Comparison of ENCODE assay signal across 10 mouse cellular contexts in the genomic region with DNA sequence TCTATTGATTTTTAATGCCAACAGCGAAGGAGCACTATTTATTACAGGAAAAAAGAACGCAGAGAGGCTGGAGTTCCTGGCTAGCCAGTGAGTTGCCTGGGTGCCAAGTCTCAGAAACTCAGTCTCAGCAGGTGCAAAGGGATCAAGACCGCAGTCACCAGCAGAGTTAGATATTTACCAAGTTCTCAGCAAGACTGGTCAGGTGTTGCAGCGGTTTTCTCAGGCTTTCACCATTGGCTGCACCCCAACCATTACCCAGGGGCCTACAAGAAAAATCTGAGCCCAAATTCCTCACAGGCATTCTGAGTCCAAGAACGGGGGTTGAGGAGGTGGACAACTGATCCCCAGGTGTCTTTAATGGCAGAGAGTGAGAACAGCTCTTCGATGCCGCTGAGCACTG. TPM values are rescaled to one million over a fixed set of nuclear protein-coding genes. Genes with fewer than 3 reads are reported as not detected.
DNase-seq lines count a peak whose midpoint lies in the region; ATAC-seq and TF ChIP-seq lines count a peak whose summit lies in the region.
"Had no signal": no experiment of that assay in that cellular context is flagged by ENCODE, and none has a peak within 500 bp of the region (broad histone marks: within the 10 kb centered on the region; RNA-seq: fewer than 3 reads in every experiment).

No protein-coding gene starts in this region.

- no peaks in the 10 kb centered on the region for H3K9me3 ChIP-seq in heart, embryonic 12.5 days (replicated peaks)
- H3K9me3 ChIP-seq in hindbrain, embryonic 11.5 days (ENCODE audit: control insufficient read depth, low read length): no peaks in the 10 kb centered on the region
- no peaks in the 10 kb centered on the region for H3K9me3 ChIP-seq in limb, embryonic 12.5 days
- H3K9me3 ChIP-seq: G1E had no signal

- DNase-seq in heart, adult 9 months (ENCODE audit: low spot score in 2 of 2): no peak
- DNase-seq in cerebellum, adult 9-10 months: peak; percentile 53
- DNase-seq in hindbrain, embryonic 11.5 days (ENCODE audit: low spot score): no peak
- no peak for DNase-seq in embryo, embryonic 10 days (ENCODE audit: low spot score)
- no peak for DNase-seq in left cerebral cortex, postnatal 36 days (ENCODE audit: low spot score in 2 of 2)

- no peaks in the 10 kb centered on the region for H3K79me2 ChIP-seq in myocyte (ENCODE audit: control insufficient read depth, insufficient read depth)

- no peak overlapping the region for H3K27ac ChIP-seq in heart, embryonic 12.5 days (ENCODE audit: poor library complexity, severe bottlenecking)
- no peak overlapping the region for H3K27ac ChIP-seq in hindbrain, embryonic 11.5 days (ENCODE audit: low read depth, low read length)
- no peak overlapping the region for H3K27ac ChIP-seq in limb, embryonic 12.5 days

- H3K4me3 ChIP-seq in heart, embryonic 12.5 days: peak overlapping the region; percentile 80
- H3K4me3 ChIP-seq in hindbrain, embryonic 11.5 days (ENCODE audit: low read depth, low read length): peak overlapping the region; percentile 52
- H3K4me3 ChIP-seq in limb, embryonic 12.5 days (replicated peaks): peak overlapping the region; percentile 63
- H3K4me3 ChIP-seq in myocyte: peak overlapping the region; percentile 47

- H3K4me1 ChIP-seq in heart, embryonic 12.5 days (replicated peaks): peaks cover 13% of the 10 kb centered on the region; the same call in 1 of the 2 replicates
- peaks cover 5% of the 10 kb centered on the region; the same call in 1 of the 2 replicates for H3K4me1 ChIP-seq in hindbrain, embryonic 11.5 days (replicated peaks; ENCODE audit: control insufficient read depth, insufficient read depth, low read length)
- H3K4me1 ChIP-seq in limb, embryonic 12.5 days (replicated peaks): peaks cover 14% of the 10 kb centered on the region

- no peak for ATAC-seq in heart, embryonic 12.5 days (ENCODE audit: insufficient number of reproducible peaks, low FRiP score)
- ATAC-seq in hindbrain, embryonic 11.5 days (ENCODE audit: low FRiP score): no peak
- no peak for ATAC-seq in limb, embryonic 12.5 days (ENCODE audit: insufficient number of reproducible peaks, insufficient read depth, low FRiP score, low TSS enrichment, low read depth)

- 22% methylated on average over 7 of the region's 7 CpGs for WGBS in heart, embryonic 12.5 days
- 13% methylated on average over 7 of the region's 7 CpGs for WGBS in hindbrain, embryonic 11.5 days
- WGBS in limb, embryonic 12.5 days: 16% methylated on average over 7 of the region's 7 CpGs

- TF ChIP-seq POLR2A in myocyte (IDR thresholded peaks at IDR 0.05; ENCODE audit: insufficient read length, low read depth): no peak

- H3K27me3 ChIP-seq in heart, embryonic 12.5 days (replicated peaks): no peaks in the 10 kb centered on the region
- peaks cover 7% of the 10 kb centered on the region; the same call in 1 of the 2 replicates for H3K27me3 ChIP-seq in hindbrain, embryonic 11.5 days (ENCODE audit: control insufficient read depth, insufficient read depth, low read length)
- peaks cover 14% of the 10 kb centered on the region for H3K27me3 ChIP-seq in limb, embryonic 12.5 days
- no peaks in the 10 kb centered on the region for H3K27me3 ChIP-seq in myocyte (ENCODE audit: control insufficient read depth, insufficient read depth, insufficient read length)

- H3K36me3 ChIP-seq in heart, embryonic 12.5 days: no peaks in the 10 kb centered on the region
- no peaks in the 10 kb centered on the region for H3K36me3 ChIP-seq in hindbrain, embryonic 11.5 days (ENCODE audit: control insufficient read depth, insufficient read depth, low read length)
- H3K36me3 ChIP-seq in limb, embryonic 12.5 days: no peaks in the 10 kb centered on the region
- H3K36me3 ChIP-seq in myocyte (ENCODE audit: control insufficient read depth, insufficient read depth): no peaks in the 10 kb centered on the region
- H3K36me3 ChIP-seq: G1E had no signal

- H3K4me2 ChIP-seq in heart, embryonic 12.5 days: peak overlapping the region; percentile 99
- H3K4me2 ChIP-seq in hindbrain, embryonic 11.5 days (replicated peaks; ENCODE audit: low read depth, low read length): peak overlapping the region; percentile 94
- H3K4me2 ChIP-seq in limb, embryonic 12.5 days: peak overlapping the region; percentile 91
- H3K4me2 ChIP-seq in myocyte (ENCODE audit: low read depth): peak overlapping the region; percentile 86

- intact Hi-C loops in left cerebral cortex, postnatal 36 days (cut with DNase I): loop anchor here (5.0 kb wide), 1 partner anchor 208 kb away; no protein-coding TSS in a partner anchor

- H3ac ChIP-seq in myocyte (ENCODE audit: control insufficient read depth, insufficient read length): no peak overlapping the region

- H3K9ac ChIP-seq in heart, embryonic 12.5 days: peak overlapping the region; percentile 26; the same call in 1 of the 2 replicates
- peak overlapping the region; percentile 17; the same call in 1 of the 2 replicates for H3K9ac ChIP-seq in hindbrain, embryonic 11.5 days (ENCODE audit: low read depth, low read length)
- H3K9ac ChIP-seq in limb, embryonic 12.5 days (replicated peaks): peak overlapping the region; percentile 58; the same call in 1 of the 2 replicates

TF ChIP-seq in myocyte, 11 proteins besides CTCF, POLR2A, EP300 and RAD21:
- TF ChIP-seq TCF3 (IDR thresholded peaks at IDR 0.05; ENCODE audit: insufficient read length, low read depth) (no peak), USF1 (IDR thresholded peaks at IDR 0.05; ENCODE audit: low read depth) (no peak), CEBPB (IDR thresholded peaks at IDR 0.05; ENCODE audit: insufficient read depth, poor library complexity, severe bottlenecking) (no peak), MAX (IDR thresholded peaks at IDR 0.05; ENCODE audit: low read depth) (no peak), POLR2AphosphoS2 (IDR thresholded peaks at IDR 0.05; ENCODE audit: insufficient read length, low read depth) (no peak), SRF (IDR thresholded peaks at IDR 0.05; ENCODE audit: control insufficient read depth, insufficient read length, low read depth) (no peak), MYOD1 (IDR thresholded peaks at IDR 0.05; ENCODE audit: control insufficient read depth in 1 of 3, insufficient read length in 2 of 3, low read depth in 2 of 3) (no peak), E2F4 (IDR thresholded peaks at IDR 0.05; ENCODE audit: insufficient read depth) (no peak), TCF12 (IDR thresholded peaks at IDR 0.05; ENCODE audit: insufficient read depth, poor library complexity, severe bottlenecking) (no peak), REST (IDR thresholded peaks at IDR 0.05; ENCODE audit: insufficient read depth, insufficient read length) (no peak), MYOG (IDR thresholded peaks at IDR 0.05; ENCODE audit: control insufficient read depth in 1 of 3, insufficient read depth in 1 of 3, insufficient read length in 2 of 3, low read depth in 2 of 3) (no peak)

RNA-seq across cellular contexts. Expression of gene Aph1c, which starts 0.7 kb away (rescaled TPM):
- 1.6 and 1.8 TPM in 2 replicates for polyA plus RNA-seq in heart, embryonic 12.5 days (2016; fragmentation: Nextera tagmentation; extraction: Ambion mirVana)
- 1.1 and 2.9 TPM in 2 replicates for polyA plus RNA-seq in hindbrain, embryonic 11.5 days (2014; fragmentation: Nextera tagmentation; extraction: Ambion mirVana)
- 1.1 and 2.4 TPM in 2 replicates for polyA plus RNA-seq in limb, embryonic 12.5 days (2016; fragmentation: Nextera tagmentation; extraction: Ambion mirVana)
- polyA plus RNA-seq in myocyte (2012; fragmentation: generic; extraction: Trizol): 2.7 TPM
- total RNA-seq in left cerebral cortex, postnatal 36 days (2021): 1 to 10 TPM; 5.7 to 7.2 TPM
- polyA plus RNA-seq: G1E had no signal

RNA-seq across cellular contexts. Expression of gene Gm10647, which starts 37.0 kb away (rescaled TPM):
- 0.24 and 0.61 TPM in 2 replicates for polyA plus RNA-seq in heart, embryonic 12.5 days (2016; fragmentation: Nextera tagmentation; extraction: Ambion mirVana)
- 0.31 and 0.34 TPM in 2 replicates for polyA plus RNA-seq in hindbrain, embryonic 11.5 days (2014; fragmentation: Nextera tagmentation; extraction: Ambion mirVana)
- 0.87 and 1.2 TPM in 2 replicates for polyA plus RNA-seq in limb, embryonic 12.5 days (2016; fragmentation: Nextera tagmentation; extraction: Ambion mirVana)
- not detected for polyA plus RNA-seq in myocyte (2012; fragmentation: generic; extraction: Trizol)
- under 1 TPM; 0.30 to 0.88 TPM for total RNA-seq in left cerebral cortex, postnatal 36 days (2021)
- total RNA-seq: hematopoietic stem cell, adult 5-6 weeks had no signal
- polyA plus RNA-seq: G1E had no signal

RNA-seq across cellular contexts. Expression of gene Aph1b, which starts 38.6 kb away (rescaled TPM):
- polyA plus RNA-seq in heart, embryonic 12.5 days (2016; fragmentation: Nextera tagmentation; extraction: Ambion mirVana): 8.8 and 9.0 TPM in 2 replicates
- polyA plus RNA-seq in hindbrain, embryonic 11.5 days (2014; fragmentation: Nextera tagmentation; extraction: Ambion mirVana): 16.7 and 20.4 TPM in 2 replicates
- 13.5 and 14.4 TPM in 2 replicates for polyA plus RNA-seq in limb, embryonic 12.5 days (2016; fragmentation: Nextera tagmentation; extraction: Ambion mirVana)
- 2.5 TPM for polyA plus RNA-seq in myocyte (2012; fragmentation: generic; extraction: Trizol)
- total RNA-seq in left cerebral cortex, postnatal 36 days (2021): 10 to 100 TPM; 19.5 to 19.6 TPM
